Mouse (Mus musculus) MN1 (cell line): Measurements from ENCODE around the gene Sema7a.

Experiments
- DNase-seq: peaks from one replicate; pipeline ENCODE4 v3.0.0-alpha.2; 2016; ENCODE audit warnings: low spot score

The Sema7a gene

DNA sequence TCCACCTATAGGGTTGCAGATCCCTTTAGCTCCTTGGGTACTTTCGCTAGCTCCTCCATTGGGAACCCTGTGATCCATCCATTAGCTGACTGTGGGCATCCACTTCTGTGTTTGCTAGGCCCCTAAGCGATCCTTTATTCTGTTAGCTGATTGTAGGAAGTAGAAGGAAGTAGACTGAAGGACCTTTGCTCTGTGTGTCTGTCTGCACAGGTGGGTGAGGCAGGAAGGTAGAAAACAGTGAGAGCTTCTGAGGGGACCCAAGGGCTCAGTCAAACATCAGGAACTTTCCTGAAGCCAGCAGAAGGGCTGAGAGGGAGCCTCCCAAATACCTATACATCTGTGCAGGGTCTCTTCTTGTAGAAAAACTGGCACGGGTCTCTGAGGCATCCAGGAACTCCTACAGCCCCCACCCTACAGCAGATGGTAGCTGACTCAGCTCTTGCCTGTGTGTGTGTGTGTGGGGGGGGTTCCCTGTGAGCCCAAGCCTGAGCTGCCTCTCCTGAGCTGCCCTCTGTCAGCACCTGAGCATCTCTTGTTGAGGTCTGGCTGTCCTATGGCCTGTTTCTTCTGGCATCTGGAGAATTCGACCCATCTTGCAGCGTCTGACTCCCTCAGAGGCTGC, 35.4 kb downstream of the Sema7a start:
- DNase-seq: no peak

DNA sequence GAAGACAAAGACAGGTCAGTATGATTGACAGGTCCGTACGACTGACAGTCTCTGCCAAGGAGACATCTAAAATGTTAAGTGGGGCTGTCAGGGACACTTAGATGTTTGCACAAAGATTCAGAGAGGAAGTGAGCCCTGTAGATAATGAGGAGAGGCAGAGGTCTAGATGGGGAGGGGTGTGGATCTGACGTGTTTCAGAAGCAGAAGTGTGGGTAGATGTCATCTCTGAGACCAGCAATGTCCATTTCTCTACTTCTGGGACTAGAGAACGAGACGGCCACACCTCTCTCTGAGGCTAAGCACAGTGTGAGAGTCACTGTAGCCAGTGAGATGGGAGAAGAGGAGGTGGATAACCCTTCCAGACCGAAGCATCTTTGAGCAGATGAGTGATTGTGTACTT, 38.1 kb downstream of the Sema7a start:
- no peak for DNase-seq

DNA sequence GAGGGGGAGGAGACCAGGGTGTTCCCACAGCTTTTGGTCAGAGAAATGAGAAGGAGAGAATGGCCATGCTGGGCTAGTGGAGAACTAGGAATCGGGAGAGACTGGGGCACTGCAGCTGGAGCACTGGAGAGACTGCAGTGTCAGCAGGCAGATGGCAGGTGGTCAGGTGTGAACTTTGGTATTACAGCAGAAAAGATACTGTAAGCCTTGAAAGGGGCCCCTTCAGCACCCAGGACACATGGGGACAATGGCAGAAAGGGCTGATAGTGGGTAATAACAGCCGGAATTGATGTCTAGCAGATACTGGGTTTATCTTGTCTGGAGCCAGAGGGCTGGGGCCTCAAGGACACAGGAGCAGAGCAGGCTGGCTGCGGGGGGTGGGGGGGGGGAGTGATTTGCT, 38.9 kb downstream of the Sema7a start:
- no peak for DNase-seq

DNA sequence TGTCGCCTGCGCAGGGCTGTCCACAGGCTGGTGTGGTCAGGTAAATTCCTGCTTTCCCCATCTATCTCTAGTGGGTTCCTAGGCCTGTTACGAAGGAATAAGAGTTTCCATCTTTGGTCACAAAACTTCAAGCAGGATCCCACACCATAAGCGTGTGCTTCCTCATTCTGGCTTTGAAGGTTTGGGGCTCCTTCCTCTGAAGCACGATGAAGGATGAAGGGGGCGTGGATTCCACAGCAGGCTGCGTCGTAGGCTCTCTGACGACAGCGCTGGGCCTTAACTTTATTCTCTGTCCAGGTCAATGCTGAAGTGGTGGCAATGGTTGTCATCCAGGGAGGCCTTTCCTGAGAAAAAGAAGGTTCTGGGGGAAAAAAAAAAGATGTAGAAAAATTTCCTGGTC, 40.7 kb downstream of the Sema7a start:
- no peak for DNase-seq

DNA sequence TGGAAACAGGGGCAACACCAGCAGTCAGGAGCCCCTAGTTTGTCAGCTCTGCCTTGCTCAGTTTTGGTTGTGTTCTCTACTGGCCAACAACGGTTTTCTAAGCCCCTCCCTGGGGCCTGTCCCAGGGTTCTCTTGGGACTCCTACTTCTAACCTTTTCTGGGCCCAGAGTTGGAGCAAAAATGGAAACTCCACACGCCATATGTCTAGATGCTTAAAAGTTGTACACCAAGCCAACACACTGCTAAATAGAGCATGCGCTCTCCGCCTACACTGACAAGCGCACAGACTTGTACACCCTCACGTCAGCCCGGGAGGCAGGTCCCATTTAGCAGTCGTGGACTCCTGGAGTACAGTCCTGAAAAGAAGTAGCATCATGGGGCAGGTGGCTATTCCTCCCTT, 45.4 kb downstream of the Sema7a start:
- DNase-seq: no peak

DNA sequence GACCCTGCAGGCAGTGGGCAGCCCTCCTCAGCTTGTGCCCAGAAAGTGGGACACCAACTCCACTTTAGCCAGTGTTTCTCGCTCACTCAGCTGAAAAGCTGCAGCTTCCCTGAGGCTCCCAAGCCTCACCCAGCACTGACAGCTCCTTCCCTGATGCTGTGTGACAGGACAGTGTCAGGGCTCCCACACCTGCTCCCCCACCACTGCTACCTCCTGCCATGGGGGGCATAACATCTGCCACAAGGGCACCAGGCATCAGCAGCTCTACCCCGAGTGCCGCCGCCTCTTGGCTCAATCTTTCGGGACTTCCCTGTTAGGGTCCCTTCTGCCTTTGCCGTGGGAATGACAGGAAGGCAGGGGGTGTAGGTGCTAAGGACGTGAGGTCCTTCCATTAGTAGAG, 46.4 kb downstream of the Sema7a start:
- no peak for DNase-seq

DNA sequence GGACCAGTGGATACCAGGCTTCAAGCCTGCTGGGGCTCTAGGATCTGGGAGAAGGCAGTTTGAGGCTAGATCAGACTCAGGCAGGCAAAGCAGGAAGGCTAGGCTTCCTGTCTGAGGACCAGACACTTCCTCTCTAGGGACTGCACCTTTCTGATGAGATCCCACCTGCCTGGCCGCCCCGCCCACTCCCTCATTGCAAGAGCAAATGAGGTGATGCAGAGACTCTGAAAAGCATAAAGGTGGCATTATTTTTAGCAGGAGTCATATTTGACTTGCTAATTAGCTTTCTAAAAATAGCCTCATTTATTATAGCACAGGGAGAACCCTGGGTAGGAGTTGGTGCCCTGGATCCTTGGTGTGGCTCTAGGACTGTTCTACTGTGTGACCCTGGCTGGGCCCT, 48.2 kb downstream of the Sema7a start:
- DNase-seq: no peak

DNA sequence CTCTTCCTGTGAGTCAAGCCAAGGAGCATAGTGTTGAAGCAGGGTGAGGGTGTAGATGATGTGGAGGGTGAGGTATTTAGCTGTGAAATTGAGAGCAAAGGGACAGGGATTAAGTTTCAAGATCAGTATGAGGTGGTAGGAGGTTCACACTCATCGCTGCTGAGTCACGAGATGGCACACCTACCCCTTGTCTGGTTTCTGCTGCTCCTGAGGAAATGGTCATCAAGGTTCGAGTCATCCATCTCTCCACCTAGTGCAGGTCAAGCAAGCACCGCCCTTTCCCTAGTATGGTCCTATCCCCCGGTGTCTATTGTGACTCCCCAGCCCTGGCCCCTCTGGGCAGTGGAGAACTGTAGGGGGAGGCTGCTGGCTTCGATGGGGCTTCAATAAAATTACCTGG, 49.4 kb downstream of the Sema7a start:
- no peak for DNase-seq

DNA sequence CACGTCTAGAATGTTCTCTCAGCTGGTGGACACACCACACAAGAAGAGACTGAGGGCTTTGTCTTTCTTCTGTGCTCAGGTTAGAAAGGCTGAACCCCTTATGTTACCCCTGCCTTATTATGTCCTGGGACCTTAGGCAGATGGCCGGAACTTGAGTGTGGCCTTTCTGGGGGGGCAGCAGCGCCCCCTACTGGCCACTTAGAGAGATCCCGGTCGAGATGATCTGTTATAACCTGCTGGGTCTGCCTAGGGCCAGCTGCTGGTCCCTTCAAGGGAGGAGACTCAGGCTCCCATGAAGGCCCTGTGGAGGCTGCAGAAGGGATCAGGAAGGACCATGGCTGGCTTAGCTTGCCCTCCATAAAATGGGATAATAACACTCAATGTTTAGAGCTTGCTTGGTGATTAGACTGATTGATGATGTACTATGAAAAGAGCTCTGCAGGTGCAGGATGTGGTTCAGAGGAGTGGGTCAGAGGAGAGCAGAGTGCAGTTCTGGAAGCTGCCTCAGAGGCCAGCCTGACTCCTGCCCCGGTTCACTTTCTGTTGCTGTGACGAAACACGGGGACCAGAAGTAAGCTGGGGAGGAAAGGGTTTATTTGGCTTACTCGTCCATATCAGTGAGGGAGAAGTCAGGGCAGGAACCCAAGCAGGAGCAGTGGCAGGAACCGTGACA, 50.7 kb downstream of the Sema7a start:
- peak; percentile 36 for DNase-seq

DNA sequence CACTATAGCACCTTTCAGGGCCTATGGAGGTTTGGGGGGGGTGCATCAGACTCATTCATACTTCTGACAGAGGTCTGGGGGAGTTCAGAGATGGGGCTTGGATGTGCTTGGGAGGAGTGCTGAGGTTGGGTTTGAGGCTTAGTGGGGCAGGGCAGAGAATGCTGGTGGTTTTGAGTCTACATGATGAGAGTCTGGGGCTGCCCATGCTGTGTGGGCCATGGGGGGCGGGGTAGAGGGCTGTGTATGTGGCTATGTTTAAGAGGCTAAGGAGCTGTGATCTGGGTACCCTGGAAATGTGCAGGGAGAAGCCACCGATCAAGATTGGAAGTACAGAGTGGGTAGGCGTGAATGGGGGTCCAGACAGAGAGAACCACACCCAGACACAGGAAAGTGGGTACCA, 52.1 kb downstream of the Sema7a start:
- DNase-seq: no peak

DNA sequence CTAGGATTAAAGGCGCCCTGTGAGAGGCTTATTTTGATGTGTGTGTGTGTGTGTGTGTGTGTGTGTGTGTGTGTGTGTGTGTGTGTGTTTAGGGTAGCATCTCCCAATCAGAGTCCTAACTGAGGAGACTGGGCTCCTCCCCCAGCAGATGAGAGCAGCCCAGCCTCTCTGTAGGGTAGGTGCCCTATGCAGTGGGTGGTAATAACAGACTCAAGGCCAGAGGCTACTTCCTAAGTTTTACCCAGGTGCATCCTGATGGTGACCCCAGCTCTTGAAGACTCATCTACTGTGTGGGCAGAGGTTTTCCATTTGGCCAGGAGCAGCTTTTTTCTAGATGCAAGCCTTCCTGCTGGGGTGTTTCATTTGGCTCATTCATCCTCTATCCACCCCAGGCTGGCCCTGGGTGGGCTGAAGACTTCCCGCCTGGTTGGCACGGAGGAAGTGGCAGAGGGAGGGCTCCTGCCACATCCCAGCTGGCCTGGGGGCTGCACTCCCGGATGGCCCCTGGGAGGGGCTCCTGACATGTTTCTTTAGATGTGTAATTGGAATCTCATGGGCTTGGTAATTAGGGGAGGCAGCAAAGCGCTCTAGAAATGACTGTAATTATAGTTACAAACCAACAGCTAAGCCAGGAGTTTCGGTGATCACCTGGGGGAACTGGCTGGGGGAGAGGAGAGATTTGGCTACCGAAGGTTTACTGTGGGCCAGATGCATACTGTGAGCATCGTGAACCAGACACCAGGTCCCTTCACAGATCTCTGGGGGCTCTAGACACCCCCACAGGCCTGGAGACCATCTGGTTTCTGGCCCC, 53.1 kb downstream of the Sema7a start:
- no peak for DNase-seq

DNA sequence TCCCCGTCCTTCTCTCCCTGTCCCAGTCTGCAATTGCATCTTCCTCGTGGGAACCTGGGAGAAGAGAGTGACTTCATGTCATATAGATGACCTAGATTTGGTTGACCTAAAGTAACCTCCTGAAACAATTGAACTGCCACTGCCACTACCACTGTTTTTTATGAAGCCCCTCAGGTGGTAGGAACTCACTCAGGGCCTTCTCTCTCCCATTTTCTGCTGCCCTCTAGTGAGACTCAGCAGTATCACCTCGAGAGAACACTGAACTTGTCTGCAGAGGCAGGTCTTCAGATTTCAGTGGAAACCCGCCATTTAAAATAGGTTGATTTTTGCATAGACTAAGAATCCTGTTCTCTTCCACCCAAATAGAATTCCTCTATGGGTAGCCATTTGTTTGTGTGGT, 55.4 kb downstream of the Sema7a start:
- DNase-seq: peak; percentile 23

DNA sequence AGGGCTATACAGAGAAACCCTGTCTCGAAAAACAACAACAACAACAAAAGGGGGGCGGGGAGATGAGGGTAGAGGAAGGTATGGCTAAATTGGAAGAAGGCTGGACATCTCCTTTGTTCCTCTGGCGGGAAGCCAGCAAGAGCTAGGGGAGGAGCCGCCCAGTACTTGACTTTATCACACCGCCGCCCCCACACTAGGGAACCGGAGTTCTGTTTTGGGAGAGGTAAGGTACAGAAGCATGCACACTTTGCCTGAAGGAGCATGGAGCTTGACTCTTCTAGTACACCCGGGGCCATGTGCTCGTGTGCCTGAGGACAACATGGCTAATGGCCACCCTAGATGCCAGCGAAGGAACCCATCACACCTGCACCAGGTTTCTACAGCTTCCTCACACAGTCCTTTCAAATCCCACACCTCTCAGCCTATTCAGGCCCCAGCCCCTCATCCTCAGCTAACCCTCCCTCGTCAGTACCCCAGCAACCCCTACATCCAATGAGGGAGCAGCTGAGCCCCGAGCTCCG, 57.7 kb downstream of the Sema7a start:
- DNase-seq: peak; percentile 18

DNA sequence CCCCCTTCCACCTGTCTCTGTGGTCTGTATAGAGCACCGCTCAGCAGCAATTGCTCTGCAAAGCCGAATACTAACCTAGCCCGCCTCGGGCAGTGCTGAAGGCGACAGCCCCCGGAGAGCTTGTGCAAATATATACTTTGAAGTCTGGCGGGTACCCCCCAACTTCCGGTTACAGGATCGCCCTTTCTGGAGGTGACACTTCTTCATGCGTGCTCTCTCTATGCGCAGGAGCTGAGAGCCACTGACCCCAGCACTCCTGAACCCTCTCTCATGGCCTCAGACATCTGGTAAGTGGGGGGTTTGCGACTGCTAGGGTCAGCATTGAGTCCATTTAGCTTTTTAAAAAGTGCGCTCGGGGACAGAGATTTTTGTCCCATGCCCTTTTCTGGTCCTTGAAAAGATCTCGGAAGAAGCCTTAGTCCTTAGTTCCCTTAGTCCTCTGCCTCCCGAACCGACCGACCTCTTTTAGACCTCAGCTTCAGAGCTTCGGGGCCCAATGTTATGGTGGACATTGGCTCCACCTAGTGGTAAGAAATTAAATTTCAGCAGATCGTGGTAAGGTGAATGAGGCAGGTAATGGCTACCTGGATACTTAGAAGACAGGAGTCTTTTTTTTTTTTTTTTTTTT, 58.2 kb downstream of the Sema7a start:
- peak; percentile 74 for DNase-seq

DNA sequence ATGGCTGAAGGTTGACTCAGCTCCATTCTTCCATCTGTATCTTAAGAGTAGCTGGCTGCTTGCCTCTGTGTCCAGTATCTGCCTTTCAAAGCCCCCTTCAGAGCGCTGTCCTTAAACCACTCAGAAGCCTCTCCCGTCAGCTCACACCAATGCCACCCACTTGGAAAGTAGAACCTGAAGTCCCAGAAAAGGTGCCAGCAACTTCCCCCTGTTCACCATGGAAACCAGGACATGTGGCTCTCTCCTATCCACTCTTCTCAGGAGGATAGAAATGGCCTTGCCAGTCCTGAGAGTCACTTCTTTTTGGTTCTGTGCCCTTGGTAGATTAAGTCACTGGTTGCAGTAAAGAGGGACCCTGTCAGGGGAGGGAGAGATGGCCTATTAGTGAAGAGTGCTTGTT, 58.8 kb downstream of the Sema7a start:
- no peak for DNase-seq

DNA sequence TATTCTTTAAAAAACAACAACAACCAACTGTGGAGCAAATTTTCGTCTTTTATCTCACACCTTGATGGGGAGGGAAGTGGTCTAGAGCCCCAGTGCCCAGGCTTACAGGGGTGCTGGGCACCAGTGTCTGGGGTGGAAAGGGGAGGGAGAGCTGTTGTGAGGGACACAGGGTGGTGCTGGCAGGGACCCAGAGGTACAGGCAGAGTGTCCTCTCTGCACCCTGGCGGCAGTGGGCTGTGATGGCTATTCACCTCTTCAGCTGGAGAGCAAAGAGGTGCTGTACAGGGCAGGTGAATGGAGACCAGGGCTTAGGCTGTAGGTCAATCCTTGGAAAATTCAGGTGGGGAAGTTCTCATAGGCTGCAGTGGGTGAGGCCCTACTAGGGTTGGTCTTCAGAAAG, 59.8 kb downstream of the Sema7a start:
- no peak for DNase-seq

DNA sequence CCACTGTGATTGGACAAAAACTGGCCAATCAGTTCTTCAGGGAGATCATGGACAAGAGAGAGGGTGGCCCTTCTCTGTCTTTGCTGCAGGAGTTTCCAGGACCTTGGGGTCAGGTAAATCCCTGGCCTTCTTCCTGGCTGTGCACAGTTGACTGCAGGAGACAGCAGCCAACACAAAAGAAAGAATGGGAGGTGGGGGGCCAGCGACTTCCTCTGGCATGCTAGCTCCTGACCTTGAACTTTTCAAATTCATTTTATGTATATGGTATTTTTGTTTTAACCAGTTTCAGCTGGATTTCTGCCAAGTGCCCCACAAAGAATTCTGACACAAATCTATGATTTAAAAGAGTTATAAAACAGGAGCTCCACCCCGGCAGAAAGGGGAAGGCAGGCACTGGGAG, 63.4 kb downstream of the Sema7a start:
- DNase-seq: no peak

DNA sequence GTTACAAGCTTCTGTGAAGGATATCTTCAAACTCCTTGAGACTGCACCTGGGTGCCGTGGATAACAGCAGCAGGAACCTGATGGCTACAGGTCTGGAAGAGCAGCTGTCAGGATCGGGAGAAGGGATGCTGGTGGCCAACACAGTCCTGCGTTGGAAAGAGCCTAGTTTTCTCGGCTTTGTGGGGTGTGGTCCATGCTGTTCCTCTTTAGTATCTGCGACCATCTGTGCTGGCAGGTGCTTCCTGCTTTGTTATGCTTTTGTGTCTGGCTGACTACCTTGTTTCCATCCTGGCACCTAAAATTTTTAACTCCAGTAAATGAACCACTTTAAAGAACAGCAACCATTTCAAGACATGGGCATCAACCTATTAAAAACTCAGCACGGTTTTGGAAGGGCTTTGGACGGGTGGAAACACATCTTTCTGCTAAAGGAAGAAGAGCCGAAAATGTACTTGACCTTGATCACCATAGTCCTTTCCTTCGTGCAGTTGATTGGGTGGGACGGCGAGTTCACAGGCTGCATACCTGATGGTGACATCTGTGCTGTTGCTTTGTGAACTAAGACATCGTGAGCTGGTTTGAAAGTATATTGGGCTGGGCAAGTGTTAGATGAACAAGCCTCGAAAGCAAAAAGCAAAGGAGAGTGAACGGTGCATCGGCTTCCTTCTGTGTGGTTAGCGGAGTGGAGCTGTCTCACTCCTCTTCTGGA, 66.0 kb downstream of the Sema7a start, which contains the start of gene Cyp11a1:
Gene Cyp11a1 (plus strand): TSS at position 659 of the 709 bp plus-strand sequence.
- DNase-seq: no peak

DNA sequence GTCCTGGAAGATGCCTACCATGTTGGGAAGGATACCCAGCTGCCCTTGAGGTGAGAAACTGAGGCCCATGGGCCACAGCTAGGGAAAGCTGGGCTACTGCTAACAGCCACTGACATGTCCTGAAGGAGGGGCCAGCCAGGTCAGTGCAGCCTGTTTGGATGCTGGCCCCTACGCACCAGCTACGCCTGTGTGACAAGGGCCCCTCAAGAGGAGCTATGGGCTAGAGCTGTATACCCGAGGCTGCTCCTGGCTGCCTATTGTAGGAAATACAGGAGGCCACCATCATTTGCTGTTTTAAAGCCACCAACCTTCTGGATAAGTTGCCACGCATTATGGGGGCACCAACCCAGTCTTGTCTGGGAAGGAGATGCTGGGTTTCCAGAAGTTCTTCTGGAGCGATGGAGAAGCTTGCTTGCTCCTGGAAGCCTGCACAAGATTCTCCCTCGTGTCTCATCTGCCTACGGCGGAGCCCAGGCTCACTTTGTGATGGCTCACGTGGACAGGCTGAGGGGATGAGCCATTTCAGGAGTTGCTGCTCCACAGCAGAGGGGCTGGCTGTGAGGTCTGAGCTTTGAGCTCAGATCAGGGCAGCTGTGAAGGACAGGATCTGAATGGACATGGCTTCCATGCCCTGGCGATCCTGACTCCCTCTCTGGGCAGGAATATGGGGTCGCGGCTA, 68.6 kb downstream of the Sema7a start:
- no peak for DNase-seq

DNA sequence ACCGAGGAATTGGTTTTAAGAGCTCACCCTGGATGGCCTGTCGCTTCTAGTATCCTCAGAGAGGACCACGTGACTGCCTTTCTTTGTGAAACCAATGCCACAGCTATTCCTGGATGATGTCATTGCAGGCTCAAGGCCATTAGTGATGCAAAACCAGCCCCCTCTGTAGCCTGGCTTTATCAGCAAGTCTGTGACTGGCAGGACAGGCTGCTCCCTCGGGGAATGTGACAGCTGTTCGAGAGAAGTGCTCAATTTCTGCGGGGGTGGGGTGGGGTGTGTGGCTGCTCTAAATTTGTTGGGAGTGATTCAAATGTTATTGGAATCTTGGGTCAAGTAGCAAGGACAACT, 69.1 kb downstream of the Sema7a start:
- DNase-seq: peak; percentile 73

DNA sequence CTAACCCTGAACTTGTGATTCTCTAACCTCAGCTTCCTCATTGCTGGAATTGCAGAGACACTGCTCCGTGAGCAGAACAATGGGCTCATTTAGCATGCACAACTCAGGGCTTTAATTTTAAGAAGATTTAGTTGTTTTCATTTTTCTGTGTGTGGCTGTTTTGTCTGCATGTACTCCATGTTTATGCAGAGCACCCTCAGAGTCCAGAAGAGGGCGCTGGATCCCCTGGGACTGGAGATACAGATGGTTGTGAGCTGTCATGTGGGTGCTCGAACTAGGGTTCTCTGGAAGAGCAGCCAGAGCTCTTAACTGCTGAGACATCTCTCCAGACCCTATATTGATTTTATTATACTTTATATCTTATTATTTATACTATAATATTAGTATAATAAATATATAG, 69.7 kb downstream of the Sema7a start:
- DNase-seq: no peak
